11 mouse cellular contexts compared by ENCODE assay signal in the genomic region with DNA sequence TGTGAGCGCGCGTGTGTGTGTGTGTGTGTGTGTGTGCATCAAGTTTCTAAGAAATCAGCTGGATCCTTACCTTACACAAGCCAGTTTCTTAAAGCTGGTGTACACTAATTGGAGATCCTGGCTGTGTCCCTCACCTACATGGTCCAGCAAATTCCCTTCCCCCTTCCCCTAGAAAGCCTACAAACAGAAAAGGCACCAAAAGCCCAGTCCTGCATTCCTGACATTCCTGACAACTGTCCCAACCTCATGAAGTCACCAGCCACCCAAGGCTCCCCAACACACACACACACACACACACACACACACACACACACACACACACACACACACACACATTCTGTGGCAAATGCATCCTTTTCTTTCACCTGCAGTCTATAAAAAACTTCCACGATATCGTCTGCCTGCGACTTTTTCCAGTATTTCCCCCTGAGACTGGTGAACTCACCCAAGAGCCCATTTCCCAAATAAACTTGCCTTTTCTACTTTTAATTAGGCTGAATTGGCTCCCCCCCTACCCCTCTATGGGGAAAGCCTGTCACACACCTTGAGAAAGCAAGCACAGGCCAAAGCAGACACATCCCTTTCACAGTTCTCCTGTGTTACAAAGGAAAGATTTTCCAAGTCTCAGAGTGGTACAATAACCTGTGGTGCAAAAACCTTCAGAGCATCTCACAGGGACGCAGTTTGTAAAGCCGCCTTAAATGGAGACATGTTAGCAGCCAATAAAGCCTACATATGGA.
DNase-seq lines count a peak whose midpoint lies in the region; ATAC-seq and TF ChIP-seq lines count a peak whose summit lies in the region.
"Had no signal": no experiment of that assay in that cellular context is flagged by ENCODE, and none has a peak within 500 bp of the region (broad histone marks: within the 10 kb centered on the region; RNA-seq: fewer than 3 reads in every experiment).

No protein-coding gene starts in this region.

- intact Hi-C loops in heart, adult 2 months (cut with DNase I): loop anchor here (10.0 kb wide), 2 partner anchors 204 to 334 kb away; no protein-coding TSS in a partner anchor

- no peak for TF ChIP-seq EP300 in heart, adult 2 months (IDR thresholded peaks at IDR 0.05; ENCODE audit: insufficient read depth, low read depth, low read length)

- H3K4me2 ChIP-seq in heart, embryonic 14.5 days (ENCODE audit: low read length): no peak overlapping the region
- H3K4me2 ChIP-seq: forebrain, embryonic 15.5 days had no signal

- TF ChIP-seq POLR2A in heart, adult 2 months (IDR thresholded peaks at IDR 0.05; ENCODE audit: insufficient read depth, low read depth, low read length): no peak

- no peak overlapping the region for H3K9ac ChIP-seq in heart, embryonic 14.5 days (ENCODE audit: low read length)
- H3K9ac ChIP-seq in heart, adult 2 months (ENCODE audit: low read depth, low read length): no peak overlapping the region
- H3K9ac ChIP-seq: forebrain, embryonic 15.5 days had no signal

- no peaks in the 10 kb centered on the region for H3K79me2 ChIP-seq in heart, adult 2 months (replicated peaks; ENCODE audit: control insufficient read depth, insufficient read depth, low read length)

- no peaks in the 10 kb centered on the region for H3K27me3 ChIP-seq in heart, embryonic 14.5 days (ENCODE audit: control insufficient read depth, insufficient read depth, low read length)
- H3K27me3 ChIP-seq in heart, adult 2 months (ENCODE audit: control insufficient read depth, insufficient read depth, low read length): no peaks in the 10 kb centered on the region
- H3K27me3 ChIP-seq: CH12.LX; forebrain, embryonic 15.5 days had no signal

- no peak for DNase-seq in heart, adult 2 months
- DNase-seq in ES-CJ7 (ENCODE audit: low read depth, low spot score): peak; percentile 77
- peak; percentile 21 for DNase-seq in embryo, embryonic 9.5 days (ENCODE audit: extremely low spot score)
- DNase-seq in kidney, postnatal 25 days: peak; percentile 30 to 61
- DNase-seq in cerebellum, postnatal 36 days: no peak
- no peak for DNase-seq in layer of hippocampus, adult 8-10 months (ENCODE audit: low spot score in 2 of 2)

- WGBS in heart, embryonic 14.5 days: 62% methylated on average over 8 of the region's 8 CpGs
- 57% methylated on average over 8 of the region's 8 CpGs for WGBS in heart, adult 2 months

- H3K4me3 ChIP-seq in heart, embryonic 14.5 days (ENCODE audit: control insufficient read depth in 1 of 2, insufficient read depth in 1 of 2, low read depth in 1 of 2, low read length in 2 of 2): no peak overlapping the region
- H3K4me3 ChIP-seq in heart, adult 2 months: no peak overlapping the region
- H3K4me3 ChIP-seq: forebrain, embryonic 15.5 days had no signal

- no peaks in the 10 kb centered on the region for H3K36me3 ChIP-seq in heart, embryonic 14.5 days (ENCODE audit: control insufficient read depth, insufficient read depth, low read length)
- no peaks in the 10 kb centered on the region for H3K36me3 ChIP-seq in heart, adult 2 months (ENCODE audit: control insufficient read depth, insufficient read depth, low read length)
- H3K36me3 ChIP-seq: forebrain, embryonic 15.5 days had no signal

- H3K4me1 ChIP-seq in heart, embryonic 14.5 days (ENCODE audit: control insufficient read depth in 2 of 2, insufficient read depth in 2 of 2, low read length in 2 of 2): peaks cover 5 to 7% of the 10 kb centered on the region in 2 experiments; a peak in 2 of 4 replicates
- peaks cover 1% of the 10 kb centered on the region; the same call in 1 of the 2 replicates for H3K4me1 ChIP-seq in heart, adult 2 months (ENCODE audit: control insufficient read depth, insufficient read depth, low read length)
- H3K4me1 ChIP-seq: forebrain, embryonic 15.5 days had no signal

- H3K9me3 ChIP-seq in heart, embryonic 14.5 days (ENCODE audit: control insufficient read depth, low read length): no peaks in the 10 kb centered on the region
- H3K9me3 ChIP-seq: forebrain, embryonic 15.5 days had no signal

- no peak for TF ChIP-seq CTCF in heart, adult 2 months (IDR thresholded peaks at IDR 0.05)

- ATAC-seq in heart, embryonic 14.5 days (ENCODE audit: insufficient number of reproducible peaks, insufficient read depth, low FRiP score, low read depth): no peak
- no peak for ATAC-seq in monocyte, adult 5-6 weeks (replicated peaks; ENCODE audit: insufficient number of reproducible peaks, low FRiP score, low TSS enrichment, poor library complexity, severe bottlenecking)
- ATAC-seq: forebrain, embryonic 15.5 days; inflammation-experienced regulatory T-cells, adult 6 months had no signal

- H3K27ac ChIP-seq in heart, embryonic 14.5 days (replicated peaks in 1 of 2; ENCODE audit: control insufficient read depth in 1 of 2, insufficient read depth in 1 of 2, low read depth in 2 of 2, low read length in 2 of 2): 0 out of 4 replicates have a peak overlapping the region, but pooled peaks have one; percentile 8 to 41
- H3K27ac ChIP-seq in heart, adult 2 months: no peak overlapping the region; the same call in 1 of the 2 replicates
- H3K27ac ChIP-seq: forebrain, embryonic 15.5 days had no signal

Comparison
In these comparisons a context has a peak if more than half of its experiments do, and no peak if none do; other contexts are left out.
1. DNase-seq: peak in ES-CJ7 (single experiment), embryo, embryonic 9.5 days (single experiment) and kidney, postnatal 25 days (2 of 2); none in heart, adult 2 months (0 of 2), cerebellum, postnatal 36 days (0 of 2) and layer of hippocampus, adult 8-10 months (0 of 2).